Mouse (Mus musculus): ENCODE measurements around the gene Krt88.

DNA sequence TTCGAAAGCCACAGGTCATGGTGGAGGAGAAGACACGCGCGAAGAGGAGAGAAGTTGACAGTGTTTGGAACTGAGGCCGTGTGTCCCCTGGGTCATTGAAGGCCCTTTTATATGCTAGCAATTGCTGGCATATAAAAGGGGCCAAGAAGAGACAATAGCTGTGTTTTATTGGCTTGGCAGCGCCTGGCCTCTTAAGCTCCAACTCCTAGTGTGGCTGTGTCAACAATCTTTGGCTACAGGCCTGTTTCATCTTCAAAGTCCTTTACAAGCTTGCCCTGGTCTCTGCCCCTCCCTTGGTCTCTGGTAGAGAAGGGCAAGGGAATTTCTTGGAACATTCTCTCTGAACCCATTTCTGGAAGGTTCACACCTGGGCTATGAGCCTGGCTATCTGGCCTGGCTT is 43.9 kb downstream of the Krt88 start, which contains the start of gene Krt83:
- TF ChIP-seq POLR2A (IDR thresholded peaks at IDR 0.05; ENCODE audit: extremely low read depth, insufficient read depth, low read length): no peak
- no peak for TF ChIP-seq CTCF (IDR thresholded peaks at IDR 0.05; ENCODE audit: low read depth, low read length)
